Mouse (Mus musculus) adrenal gland, adult 2 months (tissue): ENCODE results near the gene Mfsd11. TPM values are rescaled to one million over a fixed set of nuclear protein-coding genes. Genes with fewer than 3 reads are reported as not detected.
A peak's percentile ranks its signal among the peaks of the same experiment; 100 is the strongest.
"Not testable (repeated sequence)": the region's sequence is repeated elsewhere in the genome, so short reads cannot be mapped to it uniquely, and the experiment has no call there.

Experiments used
- DNase-seq: peaks from one replicate; pipeline ENCODE4 v3.0.0; 2021
- polyA plus RNA-seq: library from polyadenylated mRNA; depleted of rRNA; stranded (reverse); fragments of >200 nt; gene quantifications from 2 replicates; pipeline ENCODE4 v1.2.3, GENCODE M21; 2012
- total RNA-seq, 2 experiments: library from RNA; stranded (reverse); gene quantifications; 2 replicates each; pipeline ENCODE4 v1.2.3; 2021

Gene Mfsd11
- total and polyA plus RNA-seq, 3 experiments = 31.3 to 48.1 (median 43.6) TPM

- no peak for DNase-seq
Observed at GRCm38 (mm10) chr11:116847187-116848085, 4.8 kb upstream of the Mfsd11 start.

- DNase-seq = no peak
Observed at GRCm38 (mm10) chr11:116848086-116848876, 4.0 kb upstream of the Mfsd11 start.

DNA sequence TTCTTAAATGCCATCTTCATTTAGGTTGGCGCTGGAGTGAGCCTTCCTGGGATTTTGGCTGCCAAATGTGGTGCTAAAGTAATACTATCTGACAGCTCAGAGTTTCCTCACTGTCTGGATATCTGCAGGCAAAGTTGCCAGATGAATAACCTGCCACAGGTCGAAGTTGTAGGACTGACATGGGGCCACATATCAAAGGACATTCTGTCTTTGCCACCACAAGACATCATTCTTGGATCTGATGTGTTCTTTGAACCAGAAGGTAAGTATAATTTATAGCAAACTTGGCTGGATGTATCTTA lies 3.4 kb upstream of the Mfsd11 start:
- not testable (repeated sequence) for DNase-seq

- DNase-seq = no peak
Observed at GRCm38 (mm10) chr11:116849587-116849986, 2.7 kb upstream of the Mfsd11 start.

DNA sequence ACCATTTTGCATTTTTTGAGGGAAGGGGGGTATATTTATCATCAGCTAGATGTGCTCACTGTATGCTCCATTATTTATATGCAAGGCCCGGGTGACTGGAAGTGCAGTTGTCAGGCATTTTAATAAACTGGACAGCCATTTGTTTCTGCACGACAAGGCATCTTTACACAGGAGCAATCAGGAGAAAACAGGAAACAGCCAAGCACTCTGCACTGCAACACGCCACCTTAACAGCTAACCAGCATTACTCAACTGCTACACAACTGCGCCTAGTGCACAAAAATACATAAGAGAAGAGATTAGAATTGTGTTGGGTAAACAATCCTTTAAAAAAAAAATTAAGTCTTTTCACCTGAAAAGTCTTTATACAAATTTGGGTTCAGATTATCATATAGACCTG lies 2.2 kb upstream of the Mfsd11 start:
- DNase-seq = no peak

DNA sequence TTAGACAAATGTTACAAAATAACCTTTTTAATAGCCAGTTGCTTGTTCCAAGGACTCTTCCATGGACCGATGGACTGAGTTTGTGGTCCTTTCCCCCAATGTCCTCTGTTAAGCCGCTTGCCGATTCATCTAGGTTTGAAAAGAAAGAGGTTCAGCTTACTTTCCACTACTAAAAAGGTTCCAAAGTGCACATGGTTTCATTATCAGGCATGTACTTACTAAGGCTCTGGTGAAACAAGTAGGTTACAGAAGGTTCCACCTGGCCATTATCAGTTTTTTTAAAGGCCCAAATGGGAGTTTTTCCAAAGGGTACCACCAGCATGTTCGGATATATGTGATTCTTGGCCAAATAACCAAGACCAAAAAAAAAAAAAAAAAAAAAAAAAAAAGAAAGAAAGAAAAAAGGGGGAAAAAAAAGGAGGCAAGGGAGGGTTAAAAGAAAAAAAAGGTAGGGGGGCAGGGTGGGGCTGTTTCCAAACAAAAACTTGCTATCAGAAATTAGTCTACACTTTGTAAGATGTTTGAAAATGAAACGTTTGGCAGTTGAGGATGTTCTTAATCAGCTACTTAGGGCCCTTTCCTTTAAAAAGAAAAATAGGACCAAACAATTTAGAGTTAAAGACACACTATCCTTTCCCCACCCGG lies 1.3 kb upstream of the Mfsd11 start:
- no peak for DNase-seq

- no peak for DNase-seq
Observed at GRCm38 (mm10) chr11:116851576-116852290, 507 bp upstream of the Mfsd11 start.

DNA sequence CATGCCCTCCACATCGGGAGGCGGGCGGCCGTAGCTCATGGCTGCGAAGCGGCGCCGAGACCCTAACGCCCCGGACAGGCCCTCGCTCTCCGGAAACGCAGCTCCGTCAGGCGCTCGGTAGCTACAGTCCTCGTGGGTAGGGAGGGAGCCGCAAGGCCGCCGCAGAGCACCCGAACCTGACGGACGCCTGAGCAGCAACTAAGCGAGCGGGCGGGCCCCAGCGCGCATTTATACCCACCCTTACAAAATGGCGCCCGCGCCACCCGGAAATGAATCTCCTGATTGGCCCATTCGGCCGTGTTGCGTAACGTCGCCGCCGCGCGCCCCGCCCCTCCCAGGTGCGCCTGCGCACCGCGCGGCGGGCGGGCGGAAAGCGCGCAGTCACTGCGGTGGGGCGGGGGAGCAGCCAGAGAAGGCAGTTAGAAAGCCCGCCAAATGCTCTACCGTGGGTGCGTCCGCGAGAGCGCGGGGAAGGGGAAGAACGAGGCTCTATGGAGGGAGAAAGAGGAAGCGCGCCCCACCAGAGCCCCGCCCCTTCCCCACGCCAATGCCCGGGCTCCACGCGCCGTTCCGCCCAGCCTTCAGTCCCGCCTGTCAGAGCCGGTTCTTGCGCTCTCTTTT lies 761 bp downstream of the Mfsd11 start, which contains the start of gene Srsf2:
Gene Srsf2 (minus strand): TSS at position 204 of the 621 bp plus-strand sequence.
- DNase-seq = peak; percentile 96

GRCm38 (mm10) chr11:116853512-116853928 lies 1.3 kb downstream of the Mfsd11 start:
- DNase-seq = peak; percentile 98

DNA sequence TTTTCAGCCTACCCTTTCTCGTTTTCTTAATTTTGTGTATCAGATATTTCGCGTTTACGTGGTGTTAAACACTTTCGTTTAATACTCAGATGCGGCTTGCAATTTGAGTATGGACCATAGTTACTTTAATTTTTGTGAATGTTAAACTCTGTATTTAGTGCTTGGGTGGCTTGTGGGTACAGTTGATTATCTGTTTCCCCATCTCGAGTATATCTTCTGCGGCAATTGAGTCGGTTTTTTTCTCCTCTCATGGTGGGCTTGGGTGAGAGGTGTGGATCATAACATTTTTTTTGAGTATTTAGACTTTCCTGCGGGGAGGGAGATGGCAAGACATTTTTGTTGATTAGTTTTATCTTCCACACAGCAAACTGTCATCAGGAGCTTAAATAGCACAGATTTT lies 2.0 kb downstream of the Mfsd11 start:
- DNase-seq = no peak

- no peak for DNase-seq
Observed at GRCm38 (mm10) chr11:116857183-116857850, 5.1 kb downstream of the Mfsd11 start.

DNA sequence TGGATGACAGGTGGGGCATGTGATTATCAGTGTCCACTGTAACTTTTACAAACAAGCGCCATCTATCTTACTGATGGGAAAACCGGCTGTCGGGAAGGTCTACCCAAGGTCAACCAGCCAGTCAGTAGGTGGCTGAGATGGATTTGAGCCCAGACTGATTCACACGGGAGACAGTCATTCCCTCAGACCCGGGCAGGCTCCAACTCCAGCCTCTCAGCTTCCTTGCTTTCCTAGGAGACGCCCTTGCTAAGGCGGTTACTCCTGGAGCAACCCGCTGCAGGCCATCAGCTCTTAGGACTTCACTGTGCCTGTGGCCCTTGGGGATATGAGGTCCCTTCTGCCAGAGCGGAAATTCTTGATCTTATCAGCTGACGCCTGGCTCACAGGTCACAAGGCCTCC lies 12.2 kb downstream of the Mfsd11 start:
- DNase-seq = peak; percentile 60

GRCm38 (mm10) chr11:116865945-116866585 lies 13.8 kb downstream of the Mfsd11 start:
- DNase-seq = no peak

DNA sequence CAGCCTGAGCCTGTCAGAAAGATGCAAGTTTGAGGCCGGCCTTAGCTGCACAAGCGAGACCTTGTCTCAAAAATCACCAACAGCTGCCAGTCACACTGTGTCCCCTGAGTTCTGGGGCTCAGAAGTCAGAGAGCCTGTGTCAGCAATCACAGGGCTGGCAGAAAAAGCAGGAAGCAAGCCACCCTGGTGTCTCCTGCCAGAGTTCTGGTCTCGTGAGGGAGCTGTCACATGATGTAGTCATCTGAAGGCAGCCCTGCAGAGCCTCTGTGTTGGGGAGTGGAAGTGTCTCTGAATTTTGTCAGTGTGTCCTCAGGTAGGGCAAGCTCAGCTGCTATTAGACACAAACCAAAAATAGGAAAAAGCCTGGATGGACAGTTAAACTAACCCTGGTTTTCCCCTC lies 15.9 kb downstream of the Mfsd11 start:
- DNase-seq = peak; percentile 45

GRCm38 (mm10) chr11:116869223-116869622 lies 17.0 kb downstream of the Mfsd11 start:
- no peak for DNase-seq

GRCm38 (mm10) chr11:116869641-116870040 lies 17.4 kb downstream of the Mfsd11 start:
- DNase-seq = no peak

- no peak for DNase-seq
Observed at GRCm38 (mm10) chr11:116871538-116871937, 19.3 kb downstream of the Mfsd11 start.

DNA sequence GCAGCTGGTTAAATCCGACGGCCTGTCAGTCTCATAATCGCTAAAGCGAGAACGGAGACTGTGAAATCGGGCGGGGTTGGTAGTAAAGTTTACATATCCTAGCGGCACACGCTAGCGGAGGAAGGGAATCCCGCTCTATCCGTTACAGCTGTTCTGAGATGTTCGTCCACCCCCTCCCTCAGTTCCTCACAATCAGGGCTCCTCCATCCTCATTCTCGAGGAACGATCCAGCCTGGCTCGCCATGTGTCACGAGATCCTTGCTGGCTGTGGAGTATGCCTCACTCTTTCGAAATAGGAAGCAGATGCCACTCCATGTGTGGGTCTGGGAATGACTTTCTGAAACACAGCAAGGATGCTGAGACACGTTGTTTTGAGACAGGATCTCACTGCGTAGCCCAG lies 21.7 kb downstream of the Mfsd11 start:
- DNase-seq = no peak

GRCm38 (mm10) chr11:116878454-116878853 lies 26.2 kb downstream of the Mfsd11 start:
- DNase-seq = no peak

GRCm38 (mm10) chr11:116880839-116881238 lies 28.6 kb downstream of the Mfsd11 start:
- DNase-seq = no peak
